Mouse (Mus musculus): ENCODE data around the gene Tph1. TPM values are rescaled to one million over a fixed set of nuclear protein-coding genes. Genes with fewer than 3 reads are reported as not detected.

Tph1 gene
- polyA plus RNA-seq, 1 experiment = not detected

DNA sequence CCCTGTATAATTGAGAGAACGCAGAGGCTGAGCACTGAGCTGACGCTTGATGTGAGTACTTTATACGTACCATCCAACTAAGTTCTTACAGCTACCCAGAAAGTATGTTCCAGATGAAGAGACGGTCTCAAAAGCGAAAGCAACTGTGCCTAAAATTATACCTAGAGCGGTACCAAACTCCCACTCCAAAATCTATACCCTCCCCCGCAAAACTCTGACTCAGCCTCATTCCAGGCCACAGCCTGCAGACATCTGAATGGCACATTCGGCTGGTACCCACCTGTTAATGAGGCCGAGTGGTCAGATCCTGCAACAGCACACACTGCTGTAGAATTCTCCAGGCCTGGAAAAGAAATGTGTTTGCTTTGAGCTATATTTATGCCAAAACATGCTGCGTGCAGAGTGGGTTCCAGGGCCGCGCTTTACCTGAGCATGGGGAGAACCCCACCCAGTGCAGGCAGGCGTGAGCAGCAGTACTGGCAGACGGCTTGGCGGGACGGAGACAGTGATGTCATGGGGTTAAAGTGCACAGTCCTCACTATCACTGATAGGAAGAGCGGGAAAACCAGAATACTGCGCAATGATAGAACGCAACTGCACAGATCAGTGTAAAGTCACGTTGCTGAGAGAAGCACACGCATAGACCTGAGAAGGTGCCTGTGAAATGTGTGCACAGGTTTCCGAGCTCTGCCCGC is 53.8 kb downstream of the Tph1 start:
- Histone ChIP-seq H3K4me1 (ENCODE audit: control insufficient read depth, insufficient read depth, low read length) (0 out of 2 replicates have a peak, but pooled peaks cover under 1% of the 10 kb centered on the region), H3K27ac (ENCODE audit: insufficient read depth, low read length) (no peak overlapping the region), H3K4me3 (ENCODE audit: insufficient read depth, low read length) (no peak overlapping the region)
- TF ChIP-seq POLR2A (IDR thresholded peaks at IDR 0.05; ENCODE audit: low read depth, low read length) (no peak), CTCF (IDR thresholded peaks at IDR 0.05; ENCODE audit: borderline replicate concordance, insufficient read depth, low read length) (no peak)

DNA sequence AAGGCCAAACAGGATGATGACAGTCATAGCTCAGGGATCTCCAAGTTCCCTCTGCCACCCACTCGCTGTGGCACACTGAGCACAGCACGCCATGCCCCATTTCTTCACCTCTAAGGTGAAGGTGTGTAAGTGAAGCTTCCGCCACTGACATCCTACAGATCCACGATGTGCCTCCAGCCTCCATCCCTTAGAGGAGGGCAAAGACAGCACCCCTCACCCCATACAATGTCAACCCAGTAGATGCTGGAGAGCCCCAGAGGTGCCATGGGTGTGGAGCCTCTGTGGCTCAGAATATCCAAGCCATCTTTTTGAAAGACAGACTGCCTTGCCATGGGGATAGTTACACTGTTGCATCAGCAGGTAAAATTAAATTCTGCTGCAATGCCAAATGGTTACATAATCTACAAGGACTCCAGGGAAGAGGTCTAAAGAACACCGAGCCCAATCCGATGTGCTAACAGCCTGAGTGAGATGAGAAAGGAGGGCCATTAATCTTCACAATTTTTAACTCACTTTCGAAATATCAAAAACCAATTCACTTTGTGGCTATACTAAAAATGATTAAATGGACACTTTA is 55.8 kb downstream of the Tph1 start:
- no peak for TF ChIP-seq CTCF (IDR thresholded peaks at IDR 0.05; ENCODE audit: borderline replicate concordance, insufficient read depth, low read length)
- no peak for TF ChIP-seq POLR2A (IDR thresholded peaks at IDR 0.05; ENCODE audit: low read depth, low read length)
- Histone ChIP-seq H3K27ac (ENCODE audit: insufficient read depth, low read length) (no peak overlapping the region), H3K4me1 (ENCODE audit: control insufficient read depth, insufficient read depth, low read length) (0 out of 2 replicates have a peak, but pooled peaks cover 3% of the 10 kb centered on the region), H3K4me3 (ENCODE audit: insufficient read depth, low read length) (no peak overlapping the region)

DNA sequence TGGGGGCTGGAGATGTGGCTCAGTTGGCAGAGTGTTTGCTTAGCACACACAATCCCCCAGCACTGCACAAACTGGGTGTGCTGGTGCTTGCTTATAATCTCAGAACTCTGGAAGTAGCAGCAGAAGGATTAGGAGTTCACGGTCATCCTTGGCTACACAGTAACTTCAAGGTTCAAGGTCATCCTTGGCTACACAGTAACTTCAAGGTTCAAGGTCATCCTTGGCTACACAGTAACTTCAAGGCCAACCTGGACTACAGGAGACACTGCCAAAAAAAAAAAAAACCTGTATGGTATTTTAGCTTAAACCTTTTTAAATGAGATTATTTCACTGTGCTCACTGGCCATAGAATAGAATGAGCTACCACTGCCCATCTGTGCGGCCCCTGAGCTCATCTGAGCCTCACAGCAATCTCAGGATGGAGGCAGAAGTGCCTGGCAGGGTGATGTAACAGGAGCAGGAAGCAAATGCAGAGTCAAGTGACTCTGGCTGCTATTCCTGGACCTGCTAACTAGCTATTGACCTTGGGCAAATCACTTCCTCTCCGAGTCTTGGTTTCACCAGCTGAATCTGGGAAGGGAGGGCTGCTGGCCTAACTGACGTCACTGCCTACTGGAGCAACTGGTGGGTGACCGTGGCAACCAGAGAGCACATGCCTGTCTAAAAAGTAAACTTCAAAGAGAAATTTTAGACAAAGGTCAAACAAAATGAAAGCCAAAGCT is 56.9 kb downstream of the Tph1 start:
- no peak for TF ChIP-seq CTCF (IDR thresholded peaks at IDR 0.05; ENCODE audit: borderline replicate concordance, insufficient read depth, low read length)
- no peak for TF ChIP-seq POLR2A (IDR thresholded peaks at IDR 0.05; ENCODE audit: low read depth, low read length)
- no peak overlapping the region for H3K4me3 ChIP-seq (ENCODE audit: insufficient read depth, low read length)
- H3K4me1 ChIP-seq (ENCODE audit: control insufficient read depth, insufficient read depth, low read length) = 0 out of 2 replicates have a peak, but pooled peaks cover 3% of the 10 kb centered on the region
- no peak overlapping the region for H3K27ac ChIP-seq (ENCODE audit: insufficient read depth, low read length)

DNA sequence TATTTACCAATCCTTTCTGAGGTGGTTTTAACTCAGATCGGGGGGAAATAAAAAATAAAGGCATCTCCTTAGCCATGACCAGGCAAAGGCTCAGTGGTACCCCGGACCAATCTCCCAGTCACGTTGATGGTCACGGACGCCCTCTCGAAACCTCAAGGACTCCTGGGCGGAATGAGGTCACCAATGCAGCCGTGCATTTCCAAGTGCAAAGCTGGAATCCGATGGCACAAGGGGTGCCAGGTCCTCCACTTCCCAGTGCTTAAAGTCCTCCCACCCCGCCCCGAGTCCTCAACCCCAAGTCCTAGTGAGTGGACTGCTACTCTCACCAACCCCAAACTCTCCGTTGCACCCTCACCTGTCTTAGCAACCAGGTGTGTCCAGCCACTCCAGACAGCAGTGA is 58.1 kb downstream of the Tph1 start:
- TF ChIP-seq POLR2A (IDR thresholded peaks at IDR 0.05; ENCODE audit: low read depth, low read length) = no peak
- TF ChIP-seq CTCF (IDR thresholded peaks at IDR 0.05; ENCODE audit: borderline replicate concordance, insufficient read depth, low read length) = no peak
- Histone ChIP-seq H3K4me3 (ENCODE audit: insufficient read depth, low read length) (no peak overlapping the region), H3K4me1 (ENCODE audit: control insufficient read depth, insufficient read depth, low read length) (0 out of 2 replicates have a peak, but pooled peaks cover 3% of the 10 kb centered on the region), H3K27ac (ENCODE audit: insufficient read depth, low read length) (no peak overlapping the region)

DNA sequence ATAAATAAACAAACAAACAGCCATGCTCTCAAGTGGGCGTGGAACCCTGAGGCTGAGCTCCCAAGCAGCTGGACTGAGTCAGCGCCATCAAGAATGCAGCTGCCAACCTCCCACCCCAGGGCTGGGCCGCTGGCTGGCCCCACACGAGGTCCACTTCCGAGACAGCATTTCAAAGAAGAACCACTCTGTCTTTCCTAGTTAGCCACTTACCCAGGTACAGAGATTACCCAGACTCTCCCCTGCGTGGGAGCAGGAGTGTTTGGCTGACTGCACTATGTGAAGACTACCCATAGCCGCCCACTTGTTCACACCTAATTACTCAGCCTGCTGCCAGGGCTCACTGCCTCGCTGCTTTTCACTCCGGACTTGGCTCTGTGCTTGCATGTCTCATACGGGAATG is 59.2 kb downstream of the Tph1 start:
- Histone ChIP-seq H3K27ac (ENCODE audit: insufficient read depth, low read length) (no peak overlapping the region), H3K4me3 (ENCODE audit: insufficient read depth, low read length) (no peak overlapping the region), H3K4me1 (ENCODE audit: control insufficient read depth, insufficient read depth, low read length) (0 out of 2 replicates have a peak, but pooled peaks cover 3% of the 10 kb centered on the region)
- TF ChIP-seq CTCF (IDR thresholded peaks at IDR 0.05; ENCODE audit: borderline replicate concordance, insufficient read depth, low read length) = no peak
- no peak for TF ChIP-seq POLR2A (IDR thresholded peaks at IDR 0.05; ENCODE audit: low read depth, low read length)

DNA sequence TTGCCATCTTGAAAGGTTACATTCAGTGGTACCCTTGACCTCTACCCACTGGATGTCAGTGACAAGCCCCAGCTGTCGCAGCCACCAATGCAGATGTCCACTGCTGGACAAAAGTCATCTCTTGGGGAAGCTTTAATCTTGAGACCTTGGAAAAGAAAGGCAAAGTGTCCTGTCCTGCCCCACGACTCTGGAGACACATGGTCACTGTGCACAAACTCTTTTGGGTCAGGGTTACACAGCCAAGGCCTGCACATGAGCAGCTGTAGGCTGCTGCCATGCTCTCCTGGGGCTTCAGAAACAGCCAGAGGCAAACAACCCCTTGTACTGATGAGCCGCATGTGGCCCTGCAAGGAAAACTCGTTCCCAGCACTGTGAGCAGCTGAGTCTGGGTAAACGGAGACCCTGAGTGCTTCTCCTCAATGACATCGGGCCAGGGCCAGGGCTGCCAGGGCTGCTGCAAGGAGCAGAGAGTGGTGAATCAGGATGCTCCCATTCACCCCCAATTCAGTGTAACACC is 59.9 kb downstream of the Tph1 start:
- TF ChIP-seq CTCF (IDR thresholded peaks at IDR 0.05; ENCODE audit: borderline replicate concordance, insufficient read depth, low read length) (no peak), POLR2A (IDR thresholded peaks at IDR 0.05; ENCODE audit: low read depth, low read length) (no peak)
- Histone ChIP-seq H3K4me1 (ENCODE audit: control insufficient read depth, insufficient read depth, low read length) (0 out of 2 replicates have a peak, but pooled peaks cover 3% of the 10 kb centered on the region), H3K4me3 (ENCODE audit: insufficient read depth, low read length) (no peak overlapping the region), H3K27ac (ENCODE audit: insufficient read depth, low read length) (no peak overlapping the region)

DNA sequence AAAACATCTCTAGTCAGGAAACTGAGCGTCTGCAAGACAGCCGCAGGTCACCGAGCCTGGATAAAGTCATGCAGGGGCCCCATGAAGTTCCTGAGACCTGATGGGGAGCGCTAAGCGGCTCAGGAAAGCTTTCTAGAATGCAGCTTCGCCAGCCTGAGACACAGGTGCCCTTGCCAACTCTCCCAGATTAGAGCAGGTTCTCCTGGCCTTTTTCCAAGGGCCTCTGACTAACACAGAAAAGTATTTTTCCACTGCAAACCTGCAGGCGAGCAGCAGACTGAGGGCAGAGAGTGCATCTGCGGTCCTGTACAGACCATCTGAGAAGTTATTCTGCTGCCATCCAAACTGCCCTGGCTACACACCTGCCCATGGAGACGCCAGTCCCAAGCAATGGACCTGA is 60.4 kb downstream of the Tph1 start:
- H3K4me1 ChIP-seq (ENCODE audit: control insufficient read depth, insufficient read depth, low read length) = 0 out of 2 replicates have a peak, but pooled peaks cover 3% of the 10 kb centered on the region
- no peak for TF ChIP-seq POLR2A (IDR thresholded peaks at IDR 0.05; ENCODE audit: low read depth, low read length)
- no peak for TF ChIP-seq CTCF (IDR thresholded peaks at IDR 0.05; ENCODE audit: borderline replicate concordance, insufficient read depth, low read length)
- H3K27ac ChIP-seq (ENCODE audit: insufficient read depth, low read length) = no peak overlapping the region
- no peak overlapping the region for H3K4me3 ChIP-seq (ENCODE audit: insufficient read depth, low read length)

DNA sequence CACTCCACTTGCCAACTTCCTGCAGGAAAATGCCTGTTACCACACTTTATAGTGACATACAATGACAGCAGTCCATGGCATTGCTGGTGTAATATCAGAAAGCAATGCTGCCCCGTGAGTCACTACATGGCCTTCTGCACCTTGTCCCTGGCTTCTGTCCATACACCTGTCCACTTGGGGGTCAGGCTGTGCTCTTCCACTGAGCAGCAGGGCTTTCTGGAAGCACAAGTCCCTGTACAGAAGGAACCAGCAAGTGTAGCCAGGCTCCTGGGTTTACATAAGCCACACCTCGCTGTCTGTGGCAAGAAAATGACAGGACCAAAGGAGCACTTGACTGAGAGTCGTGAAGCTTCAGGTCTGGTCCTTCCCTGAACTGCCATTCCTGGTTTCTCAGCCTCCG is 63.0 kb downstream of the Tph1 start:
- TF ChIP-seq POLR2A (IDR thresholded peaks at IDR 0.05; ENCODE audit: low read depth, low read length) (no peak), CTCF (IDR thresholded peaks at IDR 0.05; ENCODE audit: borderline replicate concordance, insufficient read depth, low read length) (no peak)
- no peak overlapping the region for H3K27ac ChIP-seq (ENCODE audit: insufficient read depth, low read length)

DNA sequence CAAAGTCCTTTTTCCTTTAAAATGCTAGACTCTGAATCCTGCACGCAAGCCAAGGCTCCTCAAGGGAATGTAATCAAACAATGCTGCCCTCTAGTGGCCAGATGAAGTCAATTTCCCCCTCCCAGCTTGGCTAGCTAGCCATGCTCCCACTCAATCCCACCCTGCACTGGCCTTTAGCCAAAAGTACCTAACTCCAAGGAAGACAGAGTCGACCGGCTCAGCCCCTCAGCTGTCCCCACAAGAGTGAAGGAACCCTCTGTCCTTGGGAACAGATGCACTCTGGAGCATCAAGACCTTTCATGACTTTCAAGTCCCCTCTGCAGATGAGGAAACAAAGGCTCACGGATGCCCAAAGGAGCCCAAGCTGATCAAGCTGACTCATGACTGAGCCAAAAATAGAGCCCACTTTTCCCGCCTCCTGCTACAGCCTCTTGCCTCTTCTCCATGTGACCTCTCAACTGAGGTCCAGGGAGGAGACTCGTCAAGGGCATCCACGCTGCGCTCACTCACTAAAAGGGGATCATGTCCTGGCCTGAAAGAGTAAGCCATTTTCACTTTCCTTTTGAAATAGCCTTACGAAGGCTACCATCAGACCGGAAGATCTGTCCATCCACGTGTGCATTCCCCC is 64.8 kb downstream of the Tph1 start:
- no peak overlapping the region for H3K27ac ChIP-seq (ENCODE audit: insufficient read depth, low read length)

More for the DNA sequence above, 63.0 kb downstream of the Tph1 start:
- H3K4me1 ChIP-seq (ENCODE audit: control insufficient read depth, insufficient read depth, low read length) = 0 out of 2 replicates have a peak, but pooled peaks cover 3% of the 10 kb centered on the region
- H3K4me3 ChIP-seq (ENCODE audit: insufficient read depth, low read length) = no peak overlapping the region

More for the DNA sequence above, 64.8 kb downstream of the Tph1 start:
- Histone ChIP-seq H3K4me3 (ENCODE audit: insufficient read depth, low read length) (no peak overlapping the region), H3K4me1 (ENCODE audit: control insufficient read depth, insufficient read depth, low read length) (no peaks in the 10 kb centered on the region)
- TF ChIP-seq CTCF (IDR thresholded peaks at IDR 0.05; ENCODE audit: borderline replicate concordance, insufficient read depth, low read length) = peak; percentile 50; the same call in 1 of the 2 replicates
- TF ChIP-seq POLR2A (IDR thresholded peaks at IDR 0.05; ENCODE audit: low read depth, low read length) = no peak

All from embryonic fibroblast, embryonic 13.5 days (primary cell).